Mouse (Mus musculus): ENCODE results near the gene Hba-a1. TPM values are rescaled to one million over a fixed set of nuclear protein-coding genes. Genes with fewer than 3 reads are reported as not detected.
"Not testable (repeated sequence)": the region's sequence is repeated elsewhere in the genome, so short reads cannot be mapped to it uniquely, and the experiment has no call there.

Hba-a1 gene
- total RNA-seq, 2 experiments from 2014 or later: 968 to 1,389 TPM

- no peak for DNase-seq
These were observed 20.5 kb upstream of the Hba-a1 start for GRCm38 (mm10) chr11:32262674-32263415.

GRCm38 (mm10) chr11:32265117-32265738 is 18.1 kb upstream of the Hba-a1 start:
- no peak for DNase-seq

- DNase-seq: no peak
These were observed 17.1 kb upstream of the Hba-a1 start for GRCm38 (mm10) chr11:32266194-32266593.

- no peak for DNase-seq
These were observed 16.5 kb upstream of the Hba-a1 start for GRCm38 (mm10) chr11:32266776-32267175.

- DNase-seq: peak; percentile 98
These were observed 16.0 kb upstream of the Hba-a1 start, which contains the start of gene Nprl3 for GRCm38 (mm10) chr11:32267188-32267884. Gene Nprl3 (minus strand): TSS chr11:32267707.

GRCm38 (mm10) chr11:32267964-32268363 is 15.3 kb upstream of the Hba-a1 start:
- no peak for DNase-seq

GRCm38 (mm10) chr11:32268952-32269351 is 14.4 kb upstream of the Hba-a1 start:
- DNase-seq: no peak

GRCm38 (mm10) chr11:32271178-32271577 is 12.1 kb upstream of the Hba-a1 start:
- no peak for DNase-seq

- DNase-seq: no peak
These were observed 7.0 kb upstream of the Hba-a1 start, which contains the start of gene Hba-x for GRCm38 (mm10) chr11:32276347-32276746. Gene Hba-x (plus strand): TSS chr11:32276400.

GRCm38 (mm10) chr11:32277736-32278457 is 5.4 kb upstream of the Hba-a1 start:
- no peak for DNase-seq

- no peak for DNase-seq
These were observed 4.8 kb upstream of the Hba-a1 start for GRCm38 (mm10) chr11:32278458-32278957.

- no peak for DNase-seq
These were observed 2.7 kb upstream of the Hba-a1 start for GRCm38 (mm10) chr11:32280646-32281045.

GRCm38 (mm10) chr11:32281416-32282144 is 1.7 kb upstream of the Hba-a1 start:
- DNase-seq: no peak

GRCm38 (mm10) chr11:32284582-32284981 is 1.3 kb downstream of the Hba-a1 start:
- DNase-seq: not testable (repeated sequence)

GRCm38 (mm10) chr11:32285031-32285775 is 1.9 kb downstream of the Hba-a1 start:
- DNase-seq: no peak

GRCm38 (mm10) chr11:32285887-32286286 is 2.6 kb downstream of the Hba-a1 start:
- not testable (repeated sequence) for DNase-seq

GRCm38 (mm10) chr11:32286695-32287492 is 3.6 kb downstream of the Hba-a1 start, which contains the start of gene Hbq1b:
Gene Hbq1b (plus strand): TSS chr11:32286965.
- DNase-seq: peak; percentile 80

GRCm38 (mm10) chr11:32287493-32287825 is 4.1 kb downstream of the Hba-a1 start:
- DNase-seq: no peak

- not testable (repeated sequence) for DNase-seq
These were observed 9.5 kb downstream of the Hba-a1 start for GRCm38 (mm10) chr11:32292819-32293218.

GRCm38 (mm10) chr11:32293479-32293878 is 10.2 kb downstream of the Hba-a1 start:
- not testable (repeated sequence) for DNase-seq

All from gastrocnemius, postnatal 10 days (tissue).